Mouse (Mus musculus) c-Kit-negative CD71-positive TER-119-positive erythroid progenitor cells, embryonic 14.5 days (primary cell): ENCODE data around the gene Rbbp8nl.

Experiments
- DNase-seq: peaks from one replicate; pipeline ENCODE4 v3.0.0-alpha.2; 2013; ENCODE audit warnings: low read depth, low spot score

The Rbbp8nl gene

GRCm38 (mm10) chr2:180289440-180290108, at the start of gene Rbbp8nl:
Gene Rbbp8nl, minus strand, starts transcription at chr2:180289879.
- no peak for DNase-seq

- no peak for DNase-seq
Measured at GRCm38 (mm10) chr2:180334551-180334986, 44.9 kb upstream of the Rbbp8nl start, which contains the start of gene Gata5. Gene Gata5, minus strand, starts transcription at chr2:180334699.

- no peak for DNase-seq
Measured at GRCm38 (mm10) chr2:180333778-180334550, 44.3 kb upstream of the Rbbp8nl start.

- DNase-seq = no peak
Measured at GRCm38 (mm10) chr2:180329466-180329865, 39.8 kb upstream of the Rbbp8nl start.

GRCm38 (mm10) chr2:180322674-180323355, 33.1 kb upstream of the Rbbp8nl start:
- DNase-seq = no peak

- no peak for DNase-seq
Measured at GRCm38 (mm10) chr2:180320216-180320615, 30.5 kb upstream of the Rbbp8nl start.

- no peak for DNase-seq
Measured at GRCm38 (mm10) chr2:180317591-180317990, 27.9 kb upstream of the Rbbp8nl start.

- DNase-seq = no peak
Measured at GRCm38 (mm10) chr2:180314292-180314691, 24.6 kb upstream of the Rbbp8nl start.

- no peak for DNase-seq
Measured at GRCm38 (mm10) chr2:180311147-180311546, 21.5 kb upstream of the Rbbp8nl start.

- DNase-seq = no peak
Measured at GRCm38 (mm10) chr2:180307680-180308079, 18.0 kb upstream of the Rbbp8nl start.

- DNase-seq = no peak
Measured at GRCm38 (mm10) chr2:180306423-180307168, 16.9 kb upstream of the Rbbp8nl start.

- no peak for DNase-seq
Measured at GRCm38 (mm10) chr2:180306009-180306408, 16.3 kb upstream of the Rbbp8nl start.

GRCm38 (mm10) chr2:180305490-180305889, 15.8 kb upstream of the Rbbp8nl start:
- no peak for DNase-seq

GRCm38 (mm10) chr2:180304554-180304953, 14.9 kb upstream of the Rbbp8nl start:
- DNase-seq = no peak

- DNase-seq = no peak
Measured at GRCm38 (mm10) chr2:180303468-180303867, 13.8 kb upstream of the Rbbp8nl start.

GRCm38 (mm10) chr2:180302201-180302600, 12.5 kb upstream of the Rbbp8nl start:
- DNase-seq = no peak

GRCm38 (mm10) chr2:180300771-180301170, 11.1 kb upstream of the Rbbp8nl start:
- no peak for DNase-seq

- DNase-seq = no peak
Measured at GRCm38 (mm10) chr2:180300252-180300651, 10.6 kb upstream of the Rbbp8nl start.

GRCm38 (mm10) chr2:180292906-180293305, 3.2 kb upstream of the Rbbp8nl start:
- no peak for DNase-seq

GRCm38 (mm10) chr2:180292026-180292425, 2.3 kb upstream of the Rbbp8nl start:
- no peak for DNase-seq

- DNase-seq = no peak
Measured at GRCm38 (mm10) chr2:180291566-180291965, 1.9 kb upstream of the Rbbp8nl start.

GRCm38 (mm10) chr2:180290503-180290902, 824 bp upstream of the Rbbp8nl start:
- DNase-seq = no peak
